Mouse (Mus musculus) urinary bladder, postnatal 36 days (tissue): ENCODE measurements around the gene Gm10338.
"Not testable (repeated sequence)": the region's sequence is repeated elsewhere in the genome, so short reads cannot be mapped to it uniquely, and the experiment has no call there.

Experiments
- DNase-seq, 2 experiments: peaks; one replicate each; pipeline ENCODE4 v3.0.0; 2022; ENCODE audit warnings: low spot score in 2 of 2, mixed read lengths in 1 of 2

The Gm10338 gene

DNA sequence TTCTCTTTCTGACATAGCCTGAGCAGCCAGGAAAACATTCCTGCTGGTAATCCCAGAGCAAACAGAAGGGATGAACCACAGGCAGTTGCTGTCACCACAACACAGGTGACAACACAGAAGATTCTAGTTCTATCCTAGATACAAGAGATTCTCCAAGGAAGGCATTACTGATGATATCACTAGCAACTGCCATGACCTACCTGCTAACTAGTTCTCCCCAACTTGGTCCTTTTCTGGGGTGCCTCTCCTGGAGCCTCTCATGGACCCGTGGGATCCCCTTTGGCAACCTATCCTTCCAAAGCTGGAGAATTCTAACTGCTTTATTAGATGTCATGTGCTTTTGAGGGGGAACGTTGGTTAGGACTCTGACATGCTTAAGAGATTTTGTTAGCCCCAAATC lies at the start of gene Gm10338:
TSS of gene Gm10338 (minus strand) at position 101 of the 400 bp plus-strand sequence.
- not testable (repeated sequence) for DNase-seq

DNA sequence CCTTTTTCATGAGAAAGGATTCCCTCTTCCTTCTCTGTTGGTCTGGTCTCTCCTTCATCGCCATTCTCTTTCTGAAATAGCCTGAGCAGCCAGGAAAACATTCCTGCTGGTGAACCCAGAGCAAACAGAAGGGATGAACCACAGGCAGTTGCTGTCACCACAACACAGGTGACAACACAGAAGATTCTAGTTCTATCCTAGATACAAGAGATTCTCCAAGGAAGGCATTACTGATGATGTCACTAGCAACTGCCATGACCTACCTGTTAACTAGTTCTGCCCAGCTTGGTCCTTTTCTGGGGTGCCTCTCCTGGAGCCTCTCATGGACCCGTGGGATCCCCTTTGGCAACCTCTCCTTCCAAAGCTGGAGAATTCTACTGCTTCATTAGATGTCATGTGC lies 48.5 kb upstream of the Gm10338 start, which contains the start of gene Gm10128:
TSS of gene Gm10128 (minus strand) at position 101 of the 400 bp plus-strand sequence.
- not testable (repeated sequence) for DNase-seq

DNA sequence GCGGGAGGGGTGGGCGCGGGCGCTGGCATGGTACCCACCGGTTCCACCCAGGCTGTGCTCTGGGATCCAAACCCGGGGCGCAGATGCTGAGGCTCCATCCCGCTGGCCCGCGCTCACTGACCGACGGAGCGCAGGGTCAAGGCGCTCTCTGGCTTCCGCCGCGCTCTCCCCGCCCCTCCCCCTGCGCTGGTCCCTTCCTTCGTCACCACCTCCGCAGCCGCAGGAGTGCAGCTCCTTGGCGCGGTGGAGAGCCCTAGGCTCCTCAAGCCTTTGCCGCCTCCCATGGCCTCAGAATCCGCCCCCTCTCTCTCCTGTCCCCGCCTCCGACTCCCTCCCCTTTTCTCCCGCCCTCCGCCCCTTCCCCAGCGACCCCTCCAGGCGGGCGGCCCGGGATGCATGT lies 27.0 kb downstream of the Gm10338 start, which contains the start of gene Gm3558:
TSS of gene Gm3558 (minus strand) at position 185 of the 400 bp plus-strand sequence.
- DNase-seq = not testable (repeated sequence)

DNA sequence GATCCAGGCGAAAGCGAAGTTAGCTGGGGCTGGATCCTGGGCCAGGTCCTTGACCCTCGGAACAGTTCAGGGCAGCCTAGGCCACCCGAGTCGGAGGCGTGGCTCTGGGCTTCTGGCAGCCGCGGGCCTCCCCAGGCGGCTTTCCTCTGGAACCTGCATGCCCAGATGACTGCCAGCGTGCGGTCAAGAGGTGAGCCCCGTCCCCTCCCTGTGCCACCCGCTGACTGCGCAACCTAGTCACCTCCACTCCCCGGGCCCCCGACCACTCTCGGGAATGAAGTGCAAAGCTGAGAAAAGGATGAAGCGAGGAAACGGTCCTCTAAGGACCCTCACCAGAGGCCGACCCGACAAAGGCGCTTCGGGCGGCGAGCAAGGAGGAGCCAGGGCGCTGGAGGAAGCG lies 27.5 kb downstream of the Gm10338 start:
- DNase-seq = peak in 1 of 2 experiments; percentile 0

DNA sequence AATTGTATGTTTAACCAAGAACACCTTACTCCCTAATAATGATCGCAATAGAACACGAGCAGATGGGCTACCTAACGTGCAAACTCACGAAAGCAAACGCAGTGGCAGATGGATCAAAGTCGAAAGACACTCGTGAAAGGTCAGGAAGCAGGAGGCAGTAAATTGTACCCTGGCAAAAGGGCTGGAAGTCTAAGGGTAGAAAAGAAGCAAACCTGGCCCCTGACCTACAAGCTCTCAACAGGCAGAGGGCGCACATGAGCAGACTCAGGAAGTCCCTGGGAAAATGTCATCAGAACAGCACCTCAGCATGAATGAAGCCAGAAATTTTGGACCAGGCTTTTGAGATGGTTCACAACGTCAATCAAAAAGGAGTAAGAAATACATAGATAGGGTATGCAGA lies 28.1 kb downstream of the Gm10338 start:
- not testable (repeated sequence) for DNase-seq
